Mouse (Mus musculus) olfactory bulb, adult 2 months (tissue): ENCODE measurements around the gene Birc7. TPM values are rescaled to one million over a fixed set of nuclear protein-coding genes. Genes with fewer than 3 reads are reported as not detected.
A peak's percentile ranks its signal among the peaks of the same experiment; 100 is the strongest.

Experiments used
- H3K27ac ChIP-seq: fragments of 200-500 bp; 2 replicates; pipeline ENCODE4 v1.5.1; 2012; ENCODE audit warnings: low read depth, low read length; ENCODE audit not compliant: insufficient read depth
- H3K4me1 ChIP-seq: fragments of 200-500 bp; 2 replicates; pipeline ENCODE4 v1.6.1; 2012; ENCODE audit warnings: low read length; ENCODE audit not compliant: control insufficient read depth, insufficient read depth
- H3K4me3 ChIP-seq: fragments of 200-500 bp; 2 replicates; pipeline ENCODE4 v1.5.1; 2012; ENCODE audit warnings: mild to moderate bottlenecking, low read depth, low read length, moderate library complexity; ENCODE audit not compliant: insufficient read depth
- CTCF ChIP-seq: fragments of 200-500 bp; IDR thresholded peaks from 2 replicates; pipeline ENCODE4 v1.5.1; 2012; ENCODE audit warnings: low read depth, mild to moderate bottlenecking, low read length, moderate library complexity; ENCODE audit not compliant: insufficient read depth
- POLR2A ChIP-seq: fragments of 200-500 bp; IDR thresholded peaks from 2 replicates; pipeline ENCODE4 v1.6.1; 2012; ENCODE audit warnings: mild to moderate bottlenecking, low read depth, low read length, moderate library complexity; ENCODE audit not compliant: insufficient read depth
- WGBS: fragments of 180-500 bp; shearing (Covaris S2); methylation state at CpG from one replicate; pipeline ENCODE4 v1.1.7; 2018; 5-methylcytosine and 5-hydroxymethylcytosine counted together
- polyA plus RNA-seq: library from polyadenylated mRNA; stranded (reverse); fragments of >200 nt; gene quantifications from 2 replicates; pipeline ENCODE4 v1.2.4, GENCODE M21; 2012; ENCODE audit warnings: low replicate concordance; ENCODE audit not compliant: missing spikeins, insufficient read depth, insufficient read length

Birc7 gene
- polyA plus RNA-seq, 1 experiment = not detected

DNA sequence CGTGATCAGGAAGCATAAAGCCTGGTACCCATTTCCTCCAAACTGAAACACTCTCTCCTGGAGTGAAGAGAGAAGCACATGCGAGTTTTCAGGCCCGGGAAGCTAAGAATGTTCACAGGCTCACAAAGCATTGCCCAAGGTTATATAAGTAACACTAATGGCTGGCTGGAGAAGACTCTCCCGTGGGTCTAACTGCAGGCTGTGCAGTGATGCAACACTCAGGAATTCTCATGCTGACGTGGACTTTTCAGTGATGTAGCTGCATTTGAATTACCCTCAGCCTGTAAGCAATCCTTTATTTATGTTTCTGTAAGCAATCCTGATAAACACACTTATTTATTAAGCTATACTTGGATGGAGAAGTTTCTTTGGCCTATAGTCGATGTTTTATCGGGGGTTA, 30.8 kb downstream of the Birc7 start:
- 81% methylated on average over 7 of the region's 7 CpGs for WGBS
- no peak for TF ChIP-seq CTCF
- no peak for TF ChIP-seq POLR2A
- Histone ChIP-seq H3K27ac (no peak overlapping the region), H3K4me3 (no peak overlapping the region), H3K4me1 (peaks cover 3% of the 10 kb centered on the region; the same call in 1 of the 2 replicates)

DNA sequence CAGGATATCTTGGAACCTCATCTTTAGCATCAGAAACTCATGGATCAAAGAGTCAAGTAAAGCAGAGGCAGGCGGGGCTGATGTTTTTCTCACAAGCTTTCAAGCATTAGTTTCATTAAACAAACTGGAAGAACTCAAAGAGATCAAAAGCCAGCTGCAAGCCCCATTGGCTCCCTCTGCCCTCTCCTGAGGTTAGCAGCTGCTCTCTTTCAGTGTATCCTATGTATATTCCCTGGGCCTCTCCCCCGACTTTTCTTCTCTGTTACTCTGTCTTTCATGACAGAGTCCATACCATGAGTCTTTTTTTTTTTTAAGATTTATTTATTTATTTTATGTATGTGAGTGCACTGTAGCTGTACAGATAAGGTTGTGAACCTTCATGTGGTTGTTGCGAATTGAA, 31.4 kb downstream of the Birc7 start:
- WGBS = 85% methylated on average over 3 of the region's 3 CpGs

DNA sequence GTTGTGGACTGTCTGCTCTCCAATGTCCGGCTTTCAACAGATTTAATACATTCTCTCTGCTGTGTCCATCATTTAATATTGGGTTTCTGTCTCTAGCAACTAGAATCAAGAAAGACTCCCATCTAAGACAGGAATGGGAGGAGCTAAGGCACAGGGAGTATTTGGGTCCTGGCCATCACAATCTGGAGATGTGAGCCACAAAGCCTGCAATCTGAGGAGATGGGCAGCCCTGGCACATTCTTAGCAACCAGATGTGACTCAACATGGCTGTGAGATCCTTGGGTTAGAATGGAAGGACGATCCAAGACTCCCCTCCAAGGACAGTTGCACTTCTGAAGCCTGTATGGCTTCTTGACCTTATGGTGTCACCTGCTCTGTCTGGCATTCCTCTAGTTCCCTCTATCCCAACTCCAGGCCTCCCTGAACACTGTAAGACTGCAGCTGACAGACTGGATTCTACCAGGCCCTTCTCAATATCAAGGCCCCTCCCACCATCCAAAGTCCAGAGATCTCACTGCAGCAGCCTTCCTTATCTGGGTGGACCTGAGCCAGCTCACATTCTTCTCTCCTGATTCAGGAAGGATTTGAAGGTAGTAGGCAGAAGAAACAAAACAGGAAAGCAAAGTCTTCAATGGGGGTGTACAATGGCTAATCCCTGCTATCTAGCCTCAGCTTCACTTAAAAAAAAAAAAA, 33.9 kb downstream of the Birc7 start:
- 86% methylated on average over 2 of the region's 2 CpGs for WGBS
- Histone ChIP-seq H3K4me1 (no peaks in the 10 kb centered on the region), H3K4me3 (no peak overlapping the region), H3K27ac (no peak overlapping the region)
- TF ChIP-seq CTCF (no peak), POLR2A (no peak)

More for the DNA sequence above, 31.4 kb downstream of the Birc7 start:
- H3K4me1 ChIP-seq = no peaks in the 10 kb centered on the region
- no peak overlapping the region for H3K27ac ChIP-seq
- H3K4me3 ChIP-seq = no peak overlapping the region
- TF ChIP-seq CTCF = no peak
- TF ChIP-seq POLR2A = no peak

DNA sequence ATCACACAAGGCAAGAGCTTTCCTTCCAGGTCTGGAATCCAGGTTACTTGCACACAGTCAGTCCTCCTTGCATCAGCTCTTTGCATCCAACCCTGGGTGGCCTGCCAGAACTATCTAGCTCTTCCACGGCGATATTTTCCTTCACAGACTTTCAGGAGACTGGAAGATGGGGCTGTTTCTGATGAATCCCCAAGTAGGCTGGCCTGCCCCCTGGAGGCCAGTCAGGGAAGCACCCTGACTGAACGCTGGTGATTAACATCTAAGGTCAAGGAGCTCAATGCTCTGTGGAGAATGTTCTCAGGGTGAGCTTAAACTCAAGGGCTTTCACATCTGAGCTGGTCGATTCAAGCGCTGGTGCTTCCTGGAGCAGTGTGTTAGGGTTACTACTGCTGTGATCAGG, 35.1 kb downstream of the Birc7 start:
- Histone ChIP-seq H3K4me1 (peaks cover 5% of the 10 kb centered on the region), H3K27ac (no peak overlapping the region), H3K4me3 (no peak overlapping the region)
- under 1% methylated on average over 5 of the region's 5 CpGs for WGBS
- TF ChIP-seq POLR2A (no peak), CTCF (peak; percentile 90)

DNA sequence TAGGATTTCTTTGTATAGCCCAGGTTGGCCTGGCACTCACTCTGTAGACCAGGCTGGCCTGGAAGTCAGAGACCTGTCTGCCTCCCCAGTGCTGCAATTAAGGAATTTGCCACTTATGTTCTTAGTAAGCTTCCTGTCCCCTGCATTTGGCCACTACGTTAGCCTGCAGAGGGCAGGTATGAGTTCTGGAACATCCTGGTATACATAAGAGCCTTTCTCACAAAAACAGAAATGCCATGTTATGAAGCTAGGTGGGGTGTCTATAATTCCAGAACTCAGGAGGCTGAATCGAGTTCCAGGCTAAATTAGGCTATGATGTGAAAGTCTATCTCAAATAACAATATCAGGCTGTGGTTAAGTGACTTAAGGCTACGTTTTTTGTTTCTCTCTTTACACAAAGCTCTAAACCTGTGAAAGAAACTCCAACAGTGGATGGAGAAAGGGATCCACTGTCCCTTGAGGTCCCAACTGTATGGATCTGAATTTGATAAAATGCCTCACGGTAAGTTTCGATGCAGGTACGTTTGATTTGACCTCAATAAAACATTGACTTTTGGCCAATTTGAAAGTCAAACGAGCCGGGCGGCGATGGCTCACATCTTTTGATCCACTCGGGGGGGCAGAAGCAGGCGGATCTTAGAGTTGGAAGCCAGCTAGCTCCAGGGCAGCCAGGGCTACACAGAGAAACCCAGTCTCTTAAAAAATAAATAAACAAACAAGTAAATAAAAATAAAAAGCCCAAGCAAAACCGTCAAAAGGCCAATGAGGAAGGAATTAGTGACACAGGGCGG, 37.5 kb downstream of the Birc7 start:
- 8% methylated on average over 14 of the region's 14 CpGs for WGBS
- TF ChIP-seq POLR2A = no peak
- TF ChIP-seq CTCF = no peak

DNA sequence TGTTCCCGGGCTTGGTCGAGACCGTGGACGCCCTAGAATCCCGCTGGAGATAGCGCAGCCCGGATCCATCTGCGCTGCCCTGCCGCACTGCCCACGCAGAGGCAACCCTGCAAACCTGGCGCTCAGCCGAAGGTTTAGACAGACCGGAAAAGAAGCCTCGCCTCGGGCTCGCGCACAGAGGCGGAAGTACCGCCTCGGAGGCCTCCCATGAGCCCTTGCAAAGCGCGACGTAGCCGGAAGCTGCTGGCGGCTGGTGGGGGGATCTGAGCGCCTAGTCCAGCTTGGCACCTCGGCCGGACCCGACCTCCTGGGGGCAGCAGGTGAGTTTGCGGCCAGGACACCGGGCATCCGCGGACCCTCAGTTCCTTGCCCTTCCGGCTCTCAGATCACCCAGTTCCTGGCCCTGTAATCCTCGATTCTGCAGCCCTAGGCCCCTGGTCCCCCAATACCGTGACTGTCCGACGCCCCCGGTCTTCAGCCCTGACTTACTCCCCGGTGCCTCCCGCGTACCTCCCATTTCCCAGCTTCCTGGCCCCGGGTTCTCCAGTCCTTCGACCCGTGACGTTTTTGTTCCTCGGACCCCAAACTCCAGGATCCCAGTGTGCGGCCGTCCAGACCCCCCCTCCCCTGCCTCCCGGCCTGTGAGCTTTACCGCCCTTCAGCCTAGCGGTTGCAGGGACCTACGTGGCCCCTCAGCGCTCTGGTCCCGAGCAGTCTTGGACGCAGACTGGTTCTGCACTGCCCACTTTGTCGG, 38.4 kb downstream of the Birc7 start, which contains the start of gene Arfgap1:
Arfgap1 (plus strand) TSS at position 216 of the 754 bp plus-strand sequence.
- under 1% methylated on average over 57 of the region's 57 CpGs for WGBS
- Histone ChIP-seq H3K4me3 (peak within 1 kb of the TSS; percentile 86), H3K27ac (peak within 1 kb of the TSS; percentile 81), H3K4me1 (peaks cover 6% of the 10 kb centered on the region)
- TF ChIP-seq POLR2A = peak; percentile 69; the same call in 1 of the 2 replicates
- TF ChIP-seq CTCF = no peak

More for the DNA sequence above, 37.5 kb downstream of the Birc7 start:
- H3K4me1 ChIP-seq = peaks cover 6% of the 10 kb centered on the region
- H3K4me3 ChIP-seq = peak overlapping the region; percentile 86
- H3K27ac ChIP-seq = peak overlapping the region; percentile 81

DNA sequence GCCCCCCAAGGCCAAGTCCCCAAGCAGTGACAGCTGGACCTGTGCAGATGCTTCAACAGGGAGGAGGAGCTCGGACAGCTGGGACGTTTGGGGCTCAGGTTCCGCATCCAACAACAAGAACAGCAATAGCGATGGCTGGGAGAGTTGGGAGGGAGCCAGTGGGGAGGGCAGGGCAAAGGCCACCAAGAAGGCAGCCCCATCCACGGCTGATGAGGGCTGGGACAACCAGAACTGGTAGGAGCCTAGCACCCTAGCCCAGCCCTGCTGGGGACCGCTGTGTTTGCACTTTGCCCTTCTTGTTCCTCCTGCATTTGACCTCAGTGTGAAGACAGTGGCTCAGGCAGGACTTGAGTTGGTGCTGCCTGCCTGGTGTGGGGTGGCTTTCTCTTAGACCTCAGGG, 52.3 kb downstream of the Birc7 start:
- 75% methylated on average over 6 of the region's 6 CpGs for WGBS
- H3K4me1 ChIP-seq = no peaks in the 10 kb centered on the region

More for the DNA sequence above, 52.3 kb downstream of the Birc7 start:
- H3K27ac ChIP-seq = no peak overlapping the region
- no peak overlapping the region for H3K4me3 ChIP-seq
- TF ChIP-seq CTCF = no peak
- no peak for TF ChIP-seq POLR2A

Other genes starting within 250 kb of the Birc7 start
- 63.1 TPM in 1 of 2 replicates, not detected in the other for gene Dido1, start 219.0 kb upstream of the Birc7 start, polyA plus RNA-seq
- not detected in 2 replicates for gene Gid8, start 218.9 kb upstream of the Birc7 start, polyA plus RNA-seq
- not detected in 2 replicates for gene Slc17a9, start 203.8 kb upstream of the Birc7 start, polyA plus RNA-seq
- not detected in 2 replicates for gene Bhlhe23, start 152.1 kb upstream of the Birc7 start, polyA plus RNA-seq
- gene Ythdf1, start 8.1 kb upstream of the Birc7 start, polyA plus RNA-seq = not detected in 2 replicates
- gene Nkain4, start 25.7 kb downstream of the Birc7 start, polyA plus RNA-seq = not detected in 2 replicates
- gene Arfgap1, start 38.2 kb downstream of the Birc7 start, polyA plus RNA-seq = not detected in 2 replicates
- gene Col20a1, start 57.5 kb downstream of the Birc7 start, polyA plus RNA-seq = not detected in 2 replicates
- not detected in 2 replicates for gene Chrna4, start 114.5 kb downstream of the Birc7 start, polyA plus RNA-seq
- 209 TPM in 1 of 2 replicates, not detected in the other for gene Kcnq2, start 206.3 kb downstream of the Birc7 start, polyA plus RNA-seq
- gene Eef1a2, start 228.0 kb downstream of the Birc7 start, polyA plus RNA-seq = 147 TPM in 1 of 2 replicates, not detected in the other